Mouse (Mus musculus): ENCODE data around the gene Gm1604a.
"Not testable (repeated sequence)": the region's sequence is repeated elsewhere in the genome, so short reads cannot be mapped to it uniquely, and the experiment has no call there.

Gm1604a gene

GRCm38 (mm10) chr17:7068997-7069539 lies 43.7 kb downstream of the Gm1604a start:
- DNase-seq (ENCODE audit: low read depth, low spot score): not testable (repeated sequence)

GRCm38 (mm10) chr17:7069561-7070240 lies 44.3 kb downstream of the Gm1604a start:
- DNase-seq (ENCODE audit: low read depth, low spot score): not testable (repeated sequence)

GRCm38 (mm10) chr17:7074494-7074893 lies 49.1 kb downstream of the Gm1604a start:
- DNase-seq (ENCODE audit: low read depth, low spot score): not testable (repeated sequence)

- not testable (repeated sequence) for DNase-seq (ENCODE audit: low read depth, low spot score)
Measured at GRCm38 (mm10) chr17:7075519-7075918, 50.2 kb downstream of the Gm1604a start.

- DNase-seq (ENCODE audit: low read depth, low spot score): not testable (repeated sequence)
Measured at GRCm38 (mm10) chr17:7079558-7079957, 54.2 kb downstream of the Gm1604a start.

GRCm38 (mm10) chr17:7084523-7084922 lies 59.2 kb downstream of the Gm1604a start:
- DNase-seq (ENCODE audit: low read depth, low spot score): not testable (repeated sequence)

GRCm38 (mm10) chr17:7085469-7086168 lies 60.3 kb downstream of the Gm1604a start:
- DNase-seq (ENCODE audit: low read depth, low spot score): not testable (repeated sequence)

- DNase-seq (ENCODE audit: low read depth, low spot score): not testable (repeated sequence)
Measured at GRCm38 (mm10) chr17:7086836-7087235, 61.5 kb downstream of the Gm1604a start.

- DNase-seq (ENCODE audit: low read depth, low spot score): not testable (repeated sequence)
Measured at GRCm38 (mm10) chr17:7097835-7098519, 72.6 kb downstream of the Gm1604a start.

GRCm38 (mm10) chr17:7099096-7099495 lies 73.7 kb downstream of the Gm1604a start:
- DNase-seq (ENCODE audit: low read depth, low spot score): not testable (repeated sequence)

GRCm38 (mm10) chr17:7102945-7103344 lies 77.6 kb downstream of the Gm1604a start:
- not testable (repeated sequence) for DNase-seq (ENCODE audit: low read depth, low spot score)

GRCm38 (mm10) chr17:7111658-7112057 lies 86.3 kb downstream of the Gm1604a start:
- not testable (repeated sequence) for DNase-seq (ENCODE audit: low read depth, low spot score)

GRCm38 (mm10) chr17:7116265-7116664 lies 90.9 kb downstream of the Gm1604a start:
- not testable (repeated sequence) for DNase-seq (ENCODE audit: low read depth, low spot score)

GRCm38 (mm10) chr17:7120835-7121234 lies 95.5 kb downstream of the Gm1604a start:
- not testable (repeated sequence) for DNase-seq (ENCODE audit: low read depth, low spot score)

- not testable (repeated sequence) for DNase-seq (ENCODE audit: low read depth, low spot score)
Measured at GRCm38 (mm10) chr17:7122554-7122953, 97.2 kb downstream of the Gm1604a start.

- not testable (repeated sequence) for DNase-seq (ENCODE audit: low read depth, low spot score)
Measured at GRCm38 (mm10) chr17:7126475-7126874, 101.1 kb downstream of the Gm1604a start.

- not testable (repeated sequence) for DNase-seq (ENCODE audit: low read depth, low spot score)
Measured at GRCm38 (mm10) chr17:7134002-7134401, 108.6 kb downstream of the Gm1604a start.

GRCm38 (mm10) chr17:7135277-7135676 lies 109.9 kb downstream of the Gm1604a start:
- DNase-seq (ENCODE audit: low read depth, low spot score): not testable (repeated sequence)

All from 3T3-L1 (cell line).